Mouse (Mus musculus): ENCODE data around the gene Ptms. TPM values are rescaled to one million over a fixed set of nuclear protein-coding genes. Genes with fewer than 3 reads are reported as not detected.
"Not testable (repeated sequence)": the region's sequence is repeated elsewhere in the genome, so short reads cannot be mapped to it uniquely, and the experiment has no call there.

Gene Ptms
- polyA plus RNA-seq, 1 experiment: 2.6 TPM

DNA sequence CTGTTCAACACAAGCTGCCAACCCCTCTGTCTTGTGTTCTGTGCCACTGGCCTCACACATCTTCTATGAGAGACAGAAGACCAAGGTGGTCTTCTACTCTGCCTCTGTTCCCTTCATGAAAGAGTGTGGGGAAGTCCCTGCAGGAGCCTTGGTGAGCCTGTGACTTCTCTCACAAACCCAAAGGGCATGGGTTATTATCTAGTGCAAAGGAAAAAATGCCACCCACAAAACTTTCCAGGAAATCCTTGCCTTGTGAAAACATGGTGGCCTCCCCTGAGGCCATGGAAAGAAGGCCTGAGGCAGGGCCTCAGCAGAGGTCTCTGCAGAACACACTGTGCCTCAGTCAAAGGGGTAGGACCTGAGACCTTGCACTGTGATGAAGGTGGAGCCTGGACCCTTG is 18.1 kb downstream of the Ptms start:
- no peaks in the 10 kb centered on the region for H3K36me3 ChIP-seq (ENCODE audit: control insufficient read depth)
- H3K4me3 ChIP-seq (replicated peaks): no peak overlapping the region
- peaks cover 14% of the 10 kb centered on the region for H3K27me3 ChIP-seq (ENCODE audit: control insufficient read depth)
- no peaks in the 10 kb centered on the region for H3K9me3 ChIP-seq (ENCODE audit: control insufficient read depth, low read length)
- TF ChIP-seq TAL1 (IDR thresholded peaks at IDR 0.05; ENCODE audit: low read length): no peak
- TF ChIP-seq GATA1 (IDR thresholded peaks at IDR 0.05; ENCODE audit: low read length): no peak
- peaks cover 15% of the 10 kb centered on the region for H3K4me1 ChIP-seq (ENCODE audit: control insufficient read depth)

DNA sequence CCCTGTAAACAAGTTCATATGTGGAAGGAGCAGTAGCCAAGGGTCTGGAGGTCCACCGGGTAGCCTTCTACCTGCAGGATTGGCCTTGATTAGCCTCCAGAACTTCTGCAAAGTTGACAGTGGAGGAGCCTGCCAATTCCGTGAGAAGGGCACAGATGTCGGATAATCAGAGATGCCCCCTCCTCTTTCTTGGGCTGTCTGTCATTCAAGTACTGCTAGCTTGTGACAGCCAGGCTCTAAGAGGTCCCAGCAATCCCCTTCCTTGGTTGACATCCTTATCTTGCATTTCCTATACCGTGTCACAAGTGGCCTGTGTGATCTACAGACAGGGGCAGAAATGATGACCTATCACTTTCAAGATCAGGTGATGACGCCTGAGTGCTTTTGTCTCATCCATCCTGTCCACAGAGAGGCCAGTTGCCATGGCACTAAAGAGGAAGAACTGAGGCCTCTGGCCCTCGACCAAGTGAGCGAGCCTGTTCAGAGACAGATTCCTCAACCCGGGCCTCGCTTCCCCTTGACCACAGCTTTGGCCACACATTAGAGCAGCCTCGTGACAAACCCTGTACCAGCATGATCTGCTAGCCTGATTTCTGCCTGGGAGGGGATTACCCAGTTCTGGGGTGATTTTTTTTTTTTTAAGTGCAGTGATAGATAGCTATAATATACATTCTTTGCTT is 19.0 kb downstream of the Ptms start:
- Histone ChIP-seq H3K4me1 (ENCODE audit: control insufficient read depth) (peaks cover 15% of the 10 kb centered on the region), H3K27me3 (ENCODE audit: control insufficient read depth) (peaks cover 14% of the 10 kb centered on the region), H3K4me3 (replicated peaks) (no peak overlapping the region), H3K9me3 (ENCODE audit: control insufficient read depth, low read length) (no peaks in the 10 kb centered on the region), H3K36me3 (ENCODE audit: control insufficient read depth) (no peaks in the 10 kb centered on the region)
- TF ChIP-seq TAL1 (IDR thresholded peaks at IDR 0.05; ENCODE audit: low read length) (no peak), GATA1 (IDR thresholded peaks at IDR 0.05; ENCODE audit: low read length) (no peak)

DNA sequence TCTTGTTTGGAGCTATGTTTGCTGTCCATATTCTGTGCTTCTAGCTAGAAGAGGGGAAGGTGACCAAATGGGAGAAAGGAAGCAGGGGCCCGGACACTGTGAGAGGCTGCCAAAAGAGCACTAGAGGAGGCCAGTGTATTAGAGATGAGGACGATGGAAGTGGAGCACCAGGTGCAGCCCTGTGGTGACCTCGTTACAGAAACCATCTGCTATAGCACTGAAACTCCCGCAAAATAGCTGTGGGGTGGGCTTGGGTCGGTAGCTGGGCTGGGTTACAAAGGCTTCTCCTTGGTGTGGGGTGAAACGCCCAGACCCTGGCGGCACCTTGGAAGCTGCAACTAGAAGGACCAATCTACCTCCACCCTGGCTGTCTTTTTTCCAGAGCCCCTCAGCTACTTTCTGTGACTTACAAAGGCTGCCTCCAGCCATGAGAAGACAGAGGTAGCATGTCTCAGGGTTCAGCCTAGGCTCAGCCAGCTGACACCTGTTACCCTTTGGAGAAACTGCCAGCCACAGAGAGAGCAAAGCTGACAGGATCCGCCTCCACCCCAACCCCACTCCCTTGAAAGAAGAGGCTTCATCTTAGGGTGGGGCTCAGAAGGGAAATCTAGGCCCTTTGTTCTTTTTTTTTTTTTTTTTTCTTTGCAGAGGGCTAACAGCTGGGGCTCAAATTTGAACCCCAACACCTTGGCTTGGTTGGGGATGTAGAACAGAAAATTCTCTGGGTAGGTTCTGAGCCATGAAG is 19.7 kb downstream of the Ptms start:
- TF ChIP-seq TAL1 (IDR thresholded peaks at IDR 0.05; ENCODE audit: low read length) (no peak), GATA1 (IDR thresholded peaks at IDR 0.05; ENCODE audit: low read length) (no peak)
- no peaks in the 10 kb centered on the region for H3K36me3 ChIP-seq (ENCODE audit: control insufficient read depth)
- H3K4me3 ChIP-seq (replicated peaks): no peak overlapping the region
- H3K4me1 ChIP-seq (ENCODE audit: control insufficient read depth): peaks cover 15% of the 10 kb centered on the region
- peaks cover 10% of the 10 kb centered on the region for H3K27me3 ChIP-seq (ENCODE audit: control insufficient read depth)
- no peaks in the 10 kb centered on the region for H3K9me3 ChIP-seq (ENCODE audit: control insufficient read depth, low read length)

GRCm38 (mm10) chr6:124898359-124898758 is 21.5 kb downstream of the Ptms start:
- H3K36me3 ChIP-seq (ENCODE audit: control insufficient read depth): no peaks in the 10 kb centered on the region
- peaks cover under 1% of the 10 kb centered on the region; the same call in 1 of the 2 replicates for H3K4me1 ChIP-seq (ENCODE audit: control insufficient read depth)
- no peak for TF ChIP-seq GATA1 (IDR thresholded peaks at IDR 0.05; ENCODE audit: low read length)
- TF ChIP-seq TAL1 (IDR thresholded peaks at IDR 0.05; ENCODE audit: low read length): no peak
- no peaks in the 10 kb centered on the region for H3K9me3 ChIP-seq (ENCODE audit: control insufficient read depth, low read length)
- no peak overlapping the region for H3K4me3 ChIP-seq (replicated peaks)
- H3K27me3 ChIP-seq (ENCODE audit: control insufficient read depth): peaks cover 5% of the 10 kb centered on the region; the same call in 1 of the 2 replicates

GRCm38 (mm10) chr6:124894113-124894512 is 25.8 kb downstream of the Ptms start:
- H3K9me3 ChIP-seq (ENCODE audit: control insufficient read depth, low read length); H3K4me3 ChIP-seq (replicated peaks); H3K36me3 ChIP-seq (ENCODE audit: control insufficient read depth); H3K4me1 ChIP-seq (ENCODE audit: control insufficient read depth); H3K27me3 ChIP-seq (ENCODE audit: control insufficient read depth): not testable (repeated sequence)

GRCm38 (mm10) chr6:124890997-124891396 is 28.9 kb downstream of the Ptms start:
- TF ChIP-seq GATA1 (IDR thresholded peaks at IDR 0.05; ENCODE audit: low read length) (no peak), TAL1 (IDR thresholded peaks at IDR 0.05; ENCODE audit: low read length) (no peak)
- no peaks in the 10 kb centered on the region for H3K36me3 ChIP-seq (ENCODE audit: control insufficient read depth)
- H3K9me3 ChIP-seq (ENCODE audit: control insufficient read depth, low read length): no peaks in the 10 kb centered on the region
- H3K27me3 ChIP-seq (ENCODE audit: control insufficient read depth): no peaks in the 10 kb centered on the region
- no peaks in the 10 kb centered on the region for H3K4me1 ChIP-seq (ENCODE audit: control insufficient read depth)
- H3K4me3 ChIP-seq (replicated peaks): no peak overlapping the region

- Histone ChIP-seq H3K4me3 (replicated peaks) (no peak overlapping the region), H3K27me3 (ENCODE audit: control insufficient read depth) (no peaks in the 10 kb centered on the region), H3K9me3 (ENCODE audit: control insufficient read depth, low read length) (no peaks in the 10 kb centered on the region), H3K4me1 (ENCODE audit: control insufficient read depth) (no peaks in the 10 kb centered on the region), H3K36me3 (ENCODE audit: control insufficient read depth) (no peaks in the 10 kb centered on the region)
- no peak for TF ChIP-seq GATA1 (IDR thresholded peaks at IDR 0.05; ENCODE audit: low read length)
These were observed 31.3 kb downstream of the Ptms start for GRCm38 (mm10) chr6:124888555-124889125.

GRCm38 (mm10) chr6:124887986-124888385 is 31.9 kb downstream of the Ptms start, which contains the start of gene Cd4:
Gene Cd4 (minus strand): TSS chr6:124888221.
- Histone ChIP-seq H3K27me3 (ENCODE audit: control insufficient read depth) (no peaks in the 10 kb centered on the region), H3K4me1 (ENCODE audit: control insufficient read depth) (no peaks in the 10 kb centered on the region), H3K36me3 (ENCODE audit: control insufficient read depth) (no peaks in the 10 kb centered on the region), H3K9me3 (ENCODE audit: control insufficient read depth, low read length) (no peaks in the 10 kb centered on the region), H3K4me3 (replicated peaks) (no peak within 1 kb of the TSS)
- TF ChIP-seq GATA1 (IDR thresholded peaks at IDR 0.05; ENCODE audit: low read length): no peak
- TF ChIP-seq TAL1 (IDR thresholded peaks at IDR 0.05; ENCODE audit: low read length): no peak

- no peak for TF ChIP-seq GATA1 (IDR thresholded peaks at IDR 0.05; ENCODE audit: low read length)
- no peak for TF ChIP-seq TAL1 (IDR thresholded peaks at IDR 0.05; ENCODE audit: low read length)
- Histone ChIP-seq H3K36me3 (ENCODE audit: control insufficient read depth) (no peaks in the 10 kb centered on the region), H3K9me3 (ENCODE audit: control insufficient read depth, low read length) (no peaks in the 10 kb centered on the region), H3K4me3 (replicated peaks) (no peak overlapping the region), H3K27me3 (ENCODE audit: control insufficient read depth) (peaks cover 2% of the 10 kb centered on the region), H3K4me1 (ENCODE audit: control insufficient read depth) (no peaks in the 10 kb centered on the region)
These were observed 33.9 kb downstream of the Ptms start for GRCm38 (mm10) chr6:124885956-124886381.
